Mouse (Mus musculus): ENCODE measurements around the gene Gm30191. TPM values are rescaled to one million over a fixed set of nuclear protein-coding genes. Genes with fewer than 3 reads are reported as not detected.
A peak's percentile ranks its signal among the peaks of the same experiment; 100 is the strongest.
"Not testable (repeated sequence)": the region's sequence is repeated elsewhere in the genome, so short reads cannot be mapped to it uniquely, and the experiment has no call there.

The Gm30191 gene
- polyA plus RNA-seq, 1 experiment from 2014 or later: not detected

GRCm38 (mm10) chr4:134257198-134258009, 10.7 kb downstream of the Gm30191 start:
- peak; percentile 21; the same call in 1 of the 2 replicates for ATAC-seq (ENCODE audit: low read depth)
- Histone ChIP-seq H3K4me1 (replicated peaks; ENCODE audit: control insufficient read depth, insufficient read depth, low read length) (peaks cover 28% of the 10 kb centered on the region), H3K36me3 (ENCODE audit: control insufficient read depth, insufficient read depth, low read length) (no peaks in the 10 kb centered on the region), H3K4me3 (ENCODE audit: low read length) (no peak overlapping the region), H3K27me3 (ENCODE audit: control insufficient read depth, insufficient read depth, low read depth, low read length) (peaks cover 18% of the 10 kb centered on the region), H3K9me3 (ENCODE audit: control insufficient read depth, low read length) (no peaks in the 10 kb centered on the region), H3K27ac (ENCODE audit: low read length) (peak overlapping the region; percentile 73), H3K4me2 (ENCODE audit: low read depth, low read length) (no peak overlapping the region), H3K9ac (ENCODE audit: low read length) (no peak overlapping the region)
- 28% methylated on average over 11 of the region's 11 CpGs for WGBS

GRCm38 (mm10) chr4:134258354-134258753, 11.6 kb downstream of the Gm30191 start:
- no peaks in the 10 kb centered on the region for H3K36me3 ChIP-seq (ENCODE audit: control insufficient read depth, insufficient read depth, low read length)
- WGBS: 33% methylated on average over 11 of the region's 11 CpGs
- peak overlapping the region; percentile 73 for H3K27ac ChIP-seq (ENCODE audit: low read length)
- H3K9ac ChIP-seq (ENCODE audit: low read length): no peak overlapping the region
- H3K4me3 ChIP-seq (ENCODE audit: low read length): no peak overlapping the region
- H3K4me2 ChIP-seq (ENCODE audit: low read depth, low read length): peak overlapping the region; percentile 4
- peaks cover 9% of the 10 kb centered on the region for H3K27me3 ChIP-seq (ENCODE audit: control insufficient read depth, insufficient read depth, low read depth, low read length)
- no peaks in the 10 kb centered on the region for H3K9me3 ChIP-seq (ENCODE audit: control insufficient read depth, low read length)
- peaks cover 28% of the 10 kb centered on the region for H3K4me1 ChIP-seq (replicated peaks; ENCODE audit: control insufficient read depth, insufficient read depth, low read length)
- ATAC-seq (ENCODE audit: low read depth): 0 out of 2 replicates have a peak, but pooled peaks have one; percentile 24

- Histone ChIP-seq H3K4me3 (ENCODE audit: low read length) (no peak overlapping the region), H3K4me2 (ENCODE audit: low read depth, low read length) (no peak overlapping the region), H3K9ac (ENCODE audit: low read length) (no peak overlapping the region), H3K36me3 (ENCODE audit: control insufficient read depth, insufficient read depth, low read length) (no peaks in the 10 kb centered on the region), H3K27me3 (ENCODE audit: control insufficient read depth, insufficient read depth, low read depth, low read length) (no peaks in the 10 kb centered on the region), H3K27ac (ENCODE audit: low read length) (no peak overlapping the region), H3K4me1 (replicated peaks; ENCODE audit: control insufficient read depth, insufficient read depth, low read length) (peaks cover 5% of the 10 kb centered on the region), H3K9me3 (ENCODE audit: control insufficient read depth, low read length) (no peaks in the 10 kb centered on the region)
- no peak for ATAC-seq (ENCODE audit: low read depth)
- WGBS: 31% methylated on average over 6 of the region's 6 CpGs
Measured at GRCm38 (mm10) chr4:134263191-134263590, 16.5 kb downstream of the Gm30191 start.

DNA sequence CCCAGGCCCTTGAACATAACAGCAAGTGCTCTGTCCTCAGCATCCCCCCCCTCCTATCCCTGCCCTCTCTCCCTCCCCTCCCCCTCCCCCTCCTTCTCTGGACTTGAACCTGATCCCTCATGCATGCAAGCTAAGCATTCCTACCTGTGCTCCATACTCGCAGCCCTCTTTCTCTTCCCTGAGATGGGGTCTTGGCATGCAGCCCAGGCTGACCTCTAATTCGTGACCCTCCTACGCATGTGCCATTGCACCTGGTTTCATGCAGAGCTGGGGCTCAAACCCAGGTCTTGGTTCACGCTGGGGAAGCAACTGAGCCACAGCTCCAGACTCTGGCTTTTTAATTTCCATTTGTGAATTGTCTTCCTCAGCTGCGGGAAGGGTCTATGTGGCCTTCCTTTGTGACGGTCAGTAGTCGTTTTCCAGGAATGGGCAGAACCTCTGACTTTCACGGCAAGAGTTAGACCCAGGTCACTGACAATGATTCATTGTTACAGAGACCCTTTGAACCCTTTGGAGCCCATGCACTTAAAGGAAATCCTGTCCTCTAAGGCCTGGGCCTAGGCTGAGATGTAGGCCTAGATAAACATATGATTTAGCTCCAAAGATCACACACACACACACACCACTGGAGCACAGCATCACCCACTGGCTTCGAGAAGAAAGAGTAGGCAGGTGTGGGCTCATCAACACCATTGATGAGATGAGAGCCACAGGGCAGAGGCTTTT, 19.3 kb downstream of the Gm30191 start:
- Histone ChIP-seq H3K9me3 (ENCODE audit: control insufficient read depth, low read length) (no peaks in the 10 kb centered on the region), H3K27me3 (ENCODE audit: control insufficient read depth, insufficient read depth, low read depth, low read length) (no peaks in the 10 kb centered on the region), H3K4me3 (ENCODE audit: low read length) (no peak overlapping the region), H3K27ac (ENCODE audit: low read length) (no peak overlapping the region), H3K9ac (ENCODE audit: low read length) (no peak overlapping the region), H3K4me1 (replicated peaks; ENCODE audit: control insufficient read depth, insufficient read depth, low read length) (no peaks in the 10 kb centered on the region), H3K36me3 (ENCODE audit: control insufficient read depth, insufficient read depth, low read length) (no peaks in the 10 kb centered on the region), H3K4me2 (ENCODE audit: low read depth, low read length) (no peak overlapping the region)
- ATAC-seq (ENCODE audit: low read depth): no peak
- 35% methylated on average over 9 of the region's 9 CpGs for WGBS

DNA sequence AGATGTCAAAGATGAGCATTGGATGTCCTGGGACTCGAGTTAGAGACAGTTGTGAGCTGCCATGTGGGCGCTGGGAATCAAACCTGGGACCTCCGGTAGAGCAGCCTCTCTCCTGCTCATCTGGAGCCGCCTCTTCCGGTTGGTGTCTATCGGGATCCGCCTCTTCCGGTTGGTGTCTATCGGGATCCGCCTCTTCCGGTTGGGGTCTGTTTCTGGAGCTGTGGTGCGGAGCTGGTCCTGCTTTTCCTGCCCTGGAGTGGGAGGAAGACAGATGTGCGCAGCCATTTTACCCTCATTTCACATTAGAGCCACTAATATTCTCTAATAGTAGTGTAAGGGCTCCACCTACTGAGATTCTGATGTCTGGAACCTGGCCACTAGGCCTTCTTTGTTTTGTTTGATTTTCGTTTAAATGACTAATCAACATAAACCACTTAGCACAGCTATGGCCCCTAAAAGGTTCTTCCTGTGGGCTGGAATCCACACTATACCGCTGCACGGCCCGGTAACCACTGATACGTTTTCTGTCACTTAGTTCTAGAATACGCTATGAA, 21.4 kb downstream of the Gm30191 start:
- no peak overlapping the region for H3K4me2 ChIP-seq (ENCODE audit: low read depth, low read length)
- WGBS: 78% methylated on average over 19 of the region's 19 CpGs
- H3K4me1 ChIP-seq (replicated peaks; ENCODE audit: control insufficient read depth, insufficient read depth, low read length): peaks cover 6% of the 10 kb centered on the region
- no peaks in the 10 kb centered on the region for H3K36me3 ChIP-seq (ENCODE audit: control insufficient read depth, insufficient read depth, low read length)
- no peak overlapping the region for H3K27ac ChIP-seq (ENCODE audit: low read length)
- H3K9me3 ChIP-seq (ENCODE audit: control insufficient read depth, low read length): no peaks in the 10 kb centered on the region
- no peak overlapping the region for H3K9ac ChIP-seq (ENCODE audit: low read length)
- no peaks in the 10 kb centered on the region for H3K27me3 ChIP-seq (ENCODE audit: control insufficient read depth, insufficient read depth, low read depth, low read length)
- ATAC-seq (ENCODE audit: low read depth): no peak
- no peak overlapping the region for H3K4me3 ChIP-seq (ENCODE audit: low read length)

DNA sequence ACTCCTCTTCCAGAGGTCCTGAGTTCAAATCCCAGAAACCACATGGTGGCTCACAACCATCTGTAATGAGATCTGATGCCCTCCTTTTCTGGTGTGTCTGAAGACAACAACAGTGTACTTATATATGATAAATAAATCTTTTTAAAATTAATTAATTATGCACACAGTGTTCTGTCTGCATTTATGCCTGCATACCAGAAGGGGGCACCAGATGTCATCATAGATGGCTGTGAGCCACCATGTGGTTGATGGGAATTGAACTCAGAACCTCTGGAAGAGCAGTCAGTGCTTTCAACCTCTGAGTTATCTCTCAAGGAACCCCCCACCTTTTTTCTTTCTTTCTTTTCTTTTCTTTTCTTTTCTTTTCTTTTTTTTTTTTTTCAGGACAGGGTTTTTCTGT, 22.9 kb downstream of the Gm30191 start:
- not testable (repeated sequence) for H3K4me3 ChIP-seq (ENCODE audit: low read length); ATAC-seq (ENCODE audit: low read depth); H3K36me3 ChIP-seq (ENCODE audit: control insufficient read depth, insufficient read depth, low read length)

GRCm38 (mm10) chr4:134271979-134272378, 25.2 kb downstream of the Gm30191 start:
- no peaks in the 10 kb centered on the region for H3K9me3 ChIP-seq (ENCODE audit: control insufficient read depth, low read length)
- H3K9ac ChIP-seq (ENCODE audit: low read length): no peak overlapping the region
- no peaks in the 10 kb centered on the region for H3K27me3 ChIP-seq (ENCODE audit: control insufficient read depth, insufficient read depth, low read depth, low read length)
- H3K4me1 ChIP-seq (replicated peaks; ENCODE audit: control insufficient read depth, insufficient read depth, low read length): peaks cover 8% of the 10 kb centered on the region
- H3K4me2 ChIP-seq (ENCODE audit: low read depth, low read length): no peak overlapping the region
- H3K36me3 ChIP-seq (ENCODE audit: control insufficient read depth, insufficient read depth, low read length): peaks cover 5% of the 10 kb centered on the region; the same call in 1 of the 2 replicates
- no peak for ATAC-seq (ENCODE audit: low read depth)
- H3K4me3 ChIP-seq (ENCODE audit: low read length): no peak overlapping the region
- WGBS: 79% methylated on average over 7 of the region's 7 CpGs
- no peak overlapping the region for H3K27ac ChIP-seq (ENCODE audit: low read length)

More for the DNA sequence above, 22.9 kb downstream of the Gm30191 start:
- H3K9me3 ChIP-seq (ENCODE audit: control insufficient read depth, low read length); H3K4me2 ChIP-seq (ENCODE audit: low read depth, low read length); H3K27ac ChIP-seq (ENCODE audit: low read length); H3K9ac ChIP-seq (ENCODE audit: low read length); H3K27me3 ChIP-seq (ENCODE audit: control insufficient read depth, insufficient read depth, low read depth, low read length); H3K4me1 ChIP-seq (replicated peaks; ENCODE audit: control insufficient read depth, insufficient read depth, low read length): not testable (repeated sequence)

GRCm38 (mm10) chr4:134272731-134273416, 26.1 kb downstream of the Gm30191 start:
- Histone ChIP-seq H3K9me3 (ENCODE audit: control insufficient read depth, low read length) (no peaks in the 10 kb centered on the region), H3K36me3 (ENCODE audit: control insufficient read depth, insufficient read depth, low read length) (peaks cover 6% of the 10 kb centered on the region; the same call in 1 of the 2 replicates), H3K27ac (ENCODE audit: low read length) (peak overlapping the region; percentile 67), H3K4me3 (ENCODE audit: low read length) (peak overlapping the region; percentile 35), H3K27me3 (ENCODE audit: control insufficient read depth, insufficient read depth, low read depth, low read length) (no peaks in the 10 kb centered on the region), H3K4me1 (replicated peaks; ENCODE audit: control insufficient read depth, insufficient read depth, low read length) (peaks cover 8% of the 10 kb centered on the region), H3K9ac (ENCODE audit: low read length) (peak overlapping the region; percentile 27), H3K4me2 (ENCODE audit: low read depth, low read length) (peak overlapping the region; percentile 56)
- peak; percentile 43 for ATAC-seq (ENCODE audit: low read depth)
- 10% methylated on average over 12 of the region's 13 CpGs for WGBS

Data from lung, embryonic 16.5 days (tissue).